In the genomic region with DNA sequence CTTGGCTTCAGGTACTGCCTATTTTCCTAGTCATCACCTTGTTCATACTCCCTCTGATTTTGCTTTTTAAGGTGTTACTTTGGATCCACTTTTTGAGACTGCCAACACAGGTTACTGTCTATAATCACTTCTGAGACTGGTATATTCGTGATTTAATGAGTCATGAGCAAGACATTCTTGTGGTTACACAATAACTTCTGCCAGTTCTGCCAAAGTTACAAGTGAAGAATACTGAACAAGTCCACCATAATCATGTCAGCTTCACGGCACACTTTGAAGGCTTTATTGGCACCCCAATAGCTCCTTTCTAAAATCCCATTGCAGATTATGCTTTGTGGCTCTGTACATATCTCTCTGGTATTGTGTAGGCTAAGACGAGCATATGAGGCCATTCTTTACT, we compare ENCODE assay signal across 14 mouse cellular contexts.
"Had no signal": no experiment of that assay in that cellular context is flagged by ENCODE, and none has a peak within 500 bp of the region (broad histone marks: within the 10 kb centered on the region; RNA-seq: fewer than 3 reads in every experiment).

No protein-coding gene starts in this region.

- H3K4me3 ChIP-seq: lung, embryonic 15.5 days; megakaryocyte, embryonic 14.5 days; midbrain, embryonic 13.5 days; midbrain, embryonic 15.5 days; neural tube, embryonic 12.5 days; stomach, embryonic 15.5 days had no signal

- H3K27me3 ChIP-seq: lung, embryonic 15.5 days; megakaryocyte, embryonic 14.5 days; midbrain, embryonic 13.5 days; midbrain, embryonic 15.5 days; neural tube, embryonic 12.5 days; stomach, embryonic 15.5 days had no signal

- DNase-seq: liver, postnatal 0 days; lung, adult 2 months; lung, postnatal 14 days; lung, postnatal 36 days; right cerebral cortex, postnatal 14 days; thymus, adult 2 months; thymus, postnatal 25 days; thymus, postnatal 4 days had no signal

- H3K36me3 ChIP-seq: lung, embryonic 15.5 days; midbrain, embryonic 13.5 days; midbrain, embryonic 15.5 days; neural tube, embryonic 12.5 days; stomach, embryonic 15.5 days had no signal
